Comparison of ENCODE assay signal across 9 mouse cellular contexts in the genomic region with DNA sequence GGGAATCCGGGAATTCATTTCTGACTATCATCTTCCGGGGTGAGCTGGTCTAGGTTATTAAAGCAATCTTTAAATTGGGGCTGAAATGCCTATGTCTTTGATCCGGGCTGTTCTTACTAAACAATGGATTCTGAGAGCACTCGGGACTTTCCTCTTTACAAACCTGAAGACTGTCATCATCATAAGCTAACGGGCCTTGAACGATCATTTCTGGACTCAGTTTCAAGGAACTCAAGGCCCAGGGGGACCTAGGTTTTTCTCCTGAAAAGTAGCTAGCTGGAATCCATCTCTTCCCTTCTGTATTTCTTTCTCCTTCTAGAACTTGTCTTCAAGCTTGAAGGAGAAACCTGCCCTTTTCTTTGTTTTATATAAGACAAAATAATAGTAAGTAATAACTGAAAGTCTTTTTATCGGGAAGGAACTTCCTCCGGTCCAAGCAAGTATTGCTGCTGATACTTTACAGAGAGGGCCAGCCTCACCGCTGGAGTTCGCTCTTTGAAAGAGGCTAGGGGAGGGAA. TPM values are rescaled to one million over a fixed set of nuclear protein-coding genes. Genes with fewer than 3 reads are reported as not detected.
DNase-seq lines count a peak whose midpoint lies in the region; ATAC-seq and TF ChIP-seq lines count a peak whose summit lies in the region.
"Had no signal": no experiment of that assay in that cellular context is flagged by ENCODE, and none has a peak within 500 bp of the region (broad histone marks: within the 10 kb centered on the region; RNA-seq: fewer than 3 reads in every experiment).

No protein-coding gene starts in this region.

- TF ChIP-seq CTCF in left cerebral cortex, adult 2 months (IDR thresholded peaks at IDR 0.05): no peak

- no peak overlapping the region for H3ac ChIP-seq in myocyte (ENCODE audit: control insufficient read depth, insufficient read length)

- 0 out of 2 replicates have a peak overlapping the region, but pooled peaks have one; percentile 68 for H3K9ac ChIP-seq in embryonic facial prominence, embryonic 14.5 days (ENCODE audit: low read depth, low read length)
- no peak overlapping the region for H3K9ac ChIP-seq in intestine, embryonic 14.5 days (ENCODE audit: low read length)

- H3K36me3 ChIP-seq in embryonic facial prominence, embryonic 14.5 days (ENCODE audit: control insufficient read depth, insufficient read depth, low read length): no peaks in the 10 kb centered on the region
- no peaks in the 10 kb centered on the region for H3K36me3 ChIP-seq in intestine, embryonic 14.5 days (ENCODE audit: control insufficient read depth, insufficient read depth, low read length)
- no peaks in the 10 kb centered on the region for H3K36me3 ChIP-seq in myocyte (ENCODE audit: control insufficient read depth, insufficient read depth)

- no peak for DNase-seq in left cerebral cortex, adult 2 months (ENCODE audit: extremely low spot score in 1 of 2, low spot score in 2 of 2)
- DNase-seq in left cerebral cortex, adult 11 months (ENCODE audit: low spot score): no peak
- DNase-seq in embryonic facial prominence, embryonic 14.5 days (ENCODE audit: low spot score): no peak
- DNase-seq in intestine, embryonic 14.5 days (ENCODE audit: low spot score): no peak
- DNase-seq in left cerebral cortex, postnatal 10 days (ENCODE audit: extremely low spot score in 1 of 2, low spot score in 2 of 2): no peak
- DNase-seq in MN1 (ENCODE audit: low spot score): no peak

- H3K79me2 ChIP-seq in myocyte (ENCODE audit: control insufficient read depth, insufficient read depth): no peaks in the 10 kb centered on the region

- ATAC-seq in embryonic facial prominence, embryonic 14.5 days (ENCODE audit: low read depth): no peak
- ATAC-seq in intestine, embryonic 14.5 days (replicated peaks; ENCODE audit: low FRiP score, low TSS enrichment, low read depth): no peak
- no peak for ATAC-seq in megakaryocyte progenitor cell, adult 5-6 weeks (replicated peaks; ENCODE audit: poor library complexity)

- H3K27ac ChIP-seq in left cerebral cortex, adult 2 months: peak overlapping the region; percentile 87
- H3K27ac ChIP-seq in embryonic facial prominence, embryonic 14.5 days (replicated peaks; ENCODE audit: low read depth, low read length): no peak overlapping the region
- H3K27ac ChIP-seq in intestine, embryonic 14.5 days (ENCODE audit: low read depth): no peak overlapping the region

- H3K9me3 ChIP-seq in embryonic facial prominence, embryonic 14.5 days (ENCODE audit: control insufficient read depth, low read length): no peaks in the 10 kb centered on the region
- H3K9me3 ChIP-seq in intestine, embryonic 14.5 days (ENCODE audit: control insufficient read depth, low read length): no peaks in the 10 kb centered on the region

- 14% methylated on average over 10 of the region's 10 CpGs for WGBS in embryonic facial prominence, embryonic 14.5 days
- WGBS in intestine, embryonic 14.5 days: 24% methylated on average over 10 of the region's 10 CpGs

- H3K4me3 ChIP-seq in left cerebral cortex, adult 2 months: peak overlapping the region; percentile 72
- peak overlapping the region; percentile 82 for H3K4me3 ChIP-seq in embryonic facial prominence, embryonic 14.5 days (ENCODE audit: low read depth, low read length)
- peak overlapping the region; percentile 67 for H3K4me3 ChIP-seq in intestine, embryonic 14.5 days (ENCODE audit: low read depth, low read length)
- H3K4me3 ChIP-seq in myocyte: peak overlapping the region; percentile 8

- H3K4me2 ChIP-seq in embryonic facial prominence, embryonic 14.5 days (ENCODE audit: low read depth, low read length): peak overlapping the region; percentile 98
- peak overlapping the region; percentile 95 for H3K4me2 ChIP-seq in intestine, embryonic 14.5 days (ENCODE audit: low read length)
- H3K4me2 ChIP-seq in myocyte (ENCODE audit: low read depth): peak overlapping the region; percentile 75

- intact Hi-C loops in left cerebral cortex, adult 2 months (cut with DNase I): no loop called here
- intact Hi-C loops in left cerebral cortex, postnatal 10 days (cut with DNase I): no loop called here

- no peak for TF ChIP-seq POLR2A in myocyte (IDR thresholded peaks at IDR 0.05; ENCODE audit: insufficient read length, low read depth)

- H3K4me1 ChIP-seq in embryonic facial prominence, embryonic 14.5 days (ENCODE audit: control insufficient read depth, insufficient read depth, low read length): no peaks in the 10 kb centered on the region
- H3K4me1 ChIP-seq in intestine, embryonic 14.5 days (replicated peaks; ENCODE audit: control insufficient read depth, insufficient read depth, low read length): peaks cover 6% of the 10 kb centered on the region; the same call in 1 of the 2 replicates

- peaks cover 45% of the 10 kb centered on the region for H3K27me3 ChIP-seq in embryonic facial prominence, embryonic 14.5 days (replicated peaks; ENCODE audit: control insufficient read depth, insufficient read depth, low read length)
- H3K27me3 ChIP-seq in intestine, embryonic 14.5 days (replicated peaks; ENCODE audit: control insufficient read depth, insufficient read depth, low read length): peaks cover 52% of the 10 kb centered on the region
- peaks cover 67% of the 10 kb centered on the region for H3K27me3 ChIP-seq in myocyte (ENCODE audit: control insufficient read depth, insufficient read depth, insufficient read length)

TF ChIP-seq in myocyte, 11 proteins besides CTCF, POLR2A, EP300 and RAD21:
- TF ChIP-seq POLR2AphosphoS2 (IDR thresholded peaks at IDR 0.05; ENCODE audit: insufficient read length, low read depth) (no peak), SRF (IDR thresholded peaks at IDR 0.05; ENCODE audit: control insufficient read depth, insufficient read length, low read depth) (no peak), REST (IDR thresholded peaks at IDR 0.05; ENCODE audit: insufficient read depth, insufficient read length) (no peak), USF1 (IDR thresholded peaks at IDR 0.05; ENCODE audit: low read depth) (no peak), E2F4 (IDR thresholded peaks at IDR 0.05; ENCODE audit: insufficient read depth) (no peak), TCF12 (IDR thresholded peaks at IDR 0.05; ENCODE audit: insufficient read depth, poor library complexity, severe bottlenecking) (no peak), CEBPB (IDR thresholded peaks at IDR 0.05; ENCODE audit: insufficient read depth, poor library complexity, severe bottlenecking) (no peak), MAX (IDR thresholded peaks at IDR 0.05; ENCODE audit: low read depth) (no peak), MYOD1 (IDR thresholded peaks at IDR 0.05; ENCODE audit: control insufficient read depth in 1 of 3, insufficient read length in 2 of 3, low read depth in 2 of 3) (no peak), TCF3 (IDR thresholded peaks at IDR 0.05; ENCODE audit: insufficient read length, low read depth) (no peak), MYOG (IDR thresholded peaks at IDR 0.05; ENCODE audit: control insufficient read depth in 1 of 3, insufficient read depth in 1 of 3, insufficient read length in 2 of 3, low read depth in 2 of 3) (no peak)

RNA-seq across cellular contexts. Expression of a gene that starts 11.2 kb away (rescaled TPM):
- 10 to 100 TPM; 13.4 to 13.7 TPM for total RNA-seq in left cerebral cortex, adult 2 months (2021)
- polyA plus RNA-seq in embryonic facial prominence, embryonic 14.5 days (2014; fragmentation: Nextera tagmentation; extraction: Ambion mirVana): 22.3 and 23.8 TPM in 2 replicates
- polyA plus RNA-seq in intestine, embryonic 14.5 days (2014; fragmentation: Nextera tagmentation; extraction: Ambion mirVana): 16.3 and 17.6 TPM in 2 replicates
- polyA plus RNA-seq in myocyte (2012; fragmentation: generic; extraction: Trizol): 0.11 TPM
- 10 to 100 TPM; 17.2 to 21.3 TPM for total RNA-seq in left cerebral cortex, postnatal 10 days (2021)
- total RNA-seq in megakaryocyte progenitor cell, adult 5-6 weeks (2015): 427 and 476 TPM in 2 replicates
- total RNA-seq in megakaryocyte progenitor cell, adult 5-6 weeks (2017): 226 and 286 TPM in 2 replicates

RNA-seq across cellular contexts. Expression of a gene that starts 58.5 kb away (rescaled TPM):
- total RNA-seq in left cerebral cortex, adult 2 months (2021): 10 to 100 TPM; 55.4 to 59.7 TPM
- polyA plus RNA-seq in embryonic facial prominence, embryonic 14.5 days (2014; fragmentation: Nextera tagmentation; extraction: Ambion mirVana): 47.3 and 50.7 TPM in 2 replicates
- polyA plus RNA-seq in intestine, embryonic 14.5 days (2014; fragmentation: Nextera tagmentation; extraction: Ambion mirVana): 49.6 and 53.4 TPM in 2 replicates
- 9.3 TPM for polyA plus RNA-seq in myocyte (2012; fragmentation: generic; extraction: Trizol)
- total RNA-seq in left cerebral cortex, postnatal 10 days (2021): 10 to 100 TPM; 53.6 to 53.8 TPM
- total RNA-seq in megakaryocyte progenitor cell, adult 5-6 weeks (2015): 64.8 and 74.2 TPM in 2 replicates
- 61.5 and 70.9 TPM in 2 replicates for total RNA-seq in megakaryocyte progenitor cell, adult 5-6 weeks (2017)

RNA-seq across cellular contexts. Expression of a gene that starts 59.2 kb away (rescaled TPM):
- total RNA-seq in left cerebral cortex, adult 2 months (2021): not detected
- 1.3 and 2.5 TPM in 2 replicates for polyA plus RNA-seq in embryonic facial prominence, embryonic 14.5 days (2014; fragmentation: Nextera tagmentation; extraction: Ambion mirVana)
- polyA plus RNA-seq in intestine, embryonic 14.5 days (2014; fragmentation: Nextera tagmentation; extraction: Ambion mirVana): 1.9 and 2.1 TPM in 2 replicates
- polyA plus RNA-seq in myocyte (2012; fragmentation: generic; extraction: Trizol): 0.19 TPM
- total RNA-seq in left cerebral cortex, postnatal 10 days (2021): not detected
- 1.0 and 2.2 TPM in 2 replicates for total RNA-seq in megakaryocyte progenitor cell, adult 5-6 weeks (2015)
- 0.17 TPM in 1 of 2 replicates, not detected in the other for total RNA-seq in megakaryocyte progenitor cell, adult 5-6 weeks (2017)
- total RNA-seq: gastrocnemius, postnatal 25 days had no signal

Comparison
In these comparisons a context has a peak if more than half of its experiments do, and no peak if none do; other contexts are left out.
1. H3K4me3 ChIP-seq: peak in every context shown above with its lines; median percentile 82 in embryonic facial prominence, embryonic 14.5 days; 72 in left cerebral cortex, adult 2 months; 67 in intestine, embryonic 14.5 days; 8 in myocyte.
2. RNA of a gene that starts 11.2 kb away (total RNA-seq): 226 to 476 TPM in megakaryocyte progenitor cell, adult 5-6 weeks; 17.2 to 21.3 TPM in left cerebral cortex, postnatal 10 days and 13.4 to 13.7 TPM in left cerebral cortex, adult 2 months; every median in the first group is over 10 times any median in the second.
3. Peak in every context shown above with its lines, with median percentiles within 50 percentile points of each other: H3K4me2 ChIP-seq.